ENCODE assay signal across 22 mouse cellular contexts in the genomic region with DNA sequence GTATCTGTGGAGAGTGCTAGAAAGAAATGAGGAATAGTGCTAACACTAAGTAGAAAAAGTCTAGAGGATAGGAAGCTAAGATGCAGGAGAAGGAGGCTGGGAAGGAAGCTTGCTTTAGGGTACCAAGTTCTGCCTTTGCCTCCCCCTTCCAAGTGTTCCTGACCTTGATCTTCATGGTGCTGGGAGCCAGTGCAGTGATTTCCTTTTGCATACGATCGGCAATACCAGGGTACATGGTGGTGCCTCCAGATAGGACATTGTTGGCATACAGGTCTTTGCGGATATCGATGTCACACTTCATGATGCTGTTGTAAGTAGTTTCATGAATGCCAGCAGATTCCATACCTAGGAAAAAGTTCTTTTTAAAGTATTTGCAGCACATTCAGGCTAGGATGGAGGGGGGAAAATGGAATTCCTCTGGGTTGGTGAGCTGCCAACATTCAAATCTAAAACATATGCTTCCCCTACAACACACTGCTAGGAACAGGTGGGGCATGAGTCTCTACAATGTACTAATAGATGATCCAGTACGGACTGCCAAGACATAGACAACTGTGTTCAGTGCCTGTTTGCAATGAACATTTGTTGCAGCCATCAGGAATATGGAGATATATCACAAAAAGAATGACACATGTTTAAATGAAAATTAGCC. TPM values are rescaled to one million over a fixed set of nuclear protein-coding genes. Genes with fewer than 3 reads are reported as not detected.
DNase-seq lines count a peak whose midpoint lies in the region; ATAC-seq lines count a peak whose summit lies in the region.
"Had no signal": no experiment of that assay in that cellular context is flagged by ENCODE, and none has a peak within 500 bp of the region (broad histone marks: within the 10 kb centered on the region; RNA-seq: fewer than 3 reads in every experiment).

No protein-coding gene starts in this region.

- peak; percentile 58 for DNase-seq in heart, adult 11 months
- DNase-seq in heart, postnatal 36 days: no peak
- DNase-seq in limb, embryonic 10.5 days (ENCODE audit: low spot score): no peak
- no peak for DNase-seq in kidney, postnatal 10 days
- DNase-seq in adrenal gland, postnatal 36 days: no peak
- DNase-seq: adrenal gland, adult 8-10 months; cerebellum, postnatal 14 days; gastrocnemius, postnatal 14 days; lung, postnatal 10 days had no signal

- H3K27ac ChIP-seq in limb, embryonic 12.5 days: no peak overlapping the region
- no peak overlapping the region for H3K27ac ChIP-seq in limb, embryonic 10.5 days
- peak overlapping the region; percentile 98 for H3K27ac ChIP-seq in heart, embryonic 15.5 days
- H3K27ac ChIP-seq: hindbrain, embryonic 15.5 days; kidney, postnatal 0 days; liver, embryonic 14.5 days; neural tube, embryonic 12.5 days had no signal

- H3K27me3 ChIP-seq in limb, embryonic 12.5 days: no peaks in the 10 kb centered on the region
- no peaks in the 10 kb centered on the region for H3K27me3 ChIP-seq in limb, embryonic 10.5 days (ENCODE audit: low read depth, poor library complexity, severe bottlenecking)
- H3K27me3 ChIP-seq in heart, embryonic 15.5 days: no peaks in the 10 kb centered on the region
- H3K27me3 ChIP-seq: hindbrain, embryonic 15.5 days; megakaryocyte, embryonic 14.5 days; neural tube, embryonic 12.5 days had no signal

- no peak overlapping the region for H3K4me2 ChIP-seq in limb, embryonic 12.5 days
- H3K4me2 ChIP-seq in heart, embryonic 15.5 days: peak overlapping the region; percentile 59
- H3K4me2 ChIP-seq: hindbrain, embryonic 15.5 days; neural tube, embryonic 12.5 days had no signal

- no peak overlapping the region for H3K9ac ChIP-seq in limb, embryonic 12.5 days (replicated peaks)
- peak overlapping the region; percentile 66 for H3K9ac ChIP-seq in heart, embryonic 15.5 days
- H3K9ac ChIP-seq: hindbrain, embryonic 15.5 days; liver, embryonic 14.5 days; neural tube, embryonic 12.5 days had no signal

- intact Hi-C loops in heart, postnatal 36 days (cut with DNase I): loop anchor here (10.0 kb wide), 1 partner anchor 183 kb away; no protein-coding TSS in a partner anchor

- peak; percentile 55; the same call in 1 of the 2 replicates for ATAC-seq in limb, embryonic 12.5 days (ENCODE audit: insufficient number of reproducible peaks, insufficient read depth, low FRiP score, low TSS enrichment, low read depth)
- no peak for ATAC-seq in heart, embryonic 15.5 days (replicated peaks; ENCODE audit: insufficient number of reproducible peaks, insufficient read depth, low FRiP score, low read depth)
- ATAC-seq: intestine, postnatal 0 days; midbrain, embryonic 16.5 days had no signal

- 0 out of 2 replicates have a peak, but pooled peaks cover 5% of the 10 kb centered on the region for H3K4me1 ChIP-seq in limb, embryonic 12.5 days (replicated peaks)
- H3K4me1 ChIP-seq in limb, embryonic 10.5 days: peaks cover 5% of the 10 kb centered on the region
- H3K4me1 ChIP-seq in heart, embryonic 15.5 days (replicated peaks): no peaks in the 10 kb centered on the region; the same call in 1 of the 2 replicates
- H3K4me1 ChIP-seq: hindbrain, embryonic 15.5 days; megakaryocyte, embryonic 14.5 days; neural tube, embryonic 12.5 days had no signal

- no peaks in the 10 kb centered on the region for H3K36me3 ChIP-seq in limb, embryonic 12.5 days
- H3K36me3 ChIP-seq in limb, embryonic 10.5 days: no peaks in the 10 kb centered on the region
- no peaks in the 10 kb centered on the region; the same call in 1 of the 2 replicates for H3K36me3 ChIP-seq in heart, embryonic 15.5 days
- H3K36me3 ChIP-seq: hindbrain, embryonic 15.5 days; neural tube, embryonic 12.5 days had no signal

- H3K9me3 ChIP-seq in limb, embryonic 12.5 days: no peaks in the 10 kb centered on the region
- no peaks in the 10 kb centered on the region for H3K9me3 ChIP-seq in limb, embryonic 10.5 days (replicated peaks)
- no peaks in the 10 kb centered on the region for H3K9me3 ChIP-seq in heart, embryonic 15.5 days (replicated peaks)
- H3K9me3 ChIP-seq: hindbrain, embryonic 15.5 days; megakaryocyte, embryonic 14.5 days; neural tube, embryonic 12.5 days had no signal

- H3K4me3 ChIP-seq in limb, embryonic 12.5 days (replicated peaks): no peak overlapping the region
- no peak overlapping the region for H3K4me3 ChIP-seq in limb, embryonic 10.5 days
- H3K4me3 ChIP-seq in heart, embryonic 15.5 days: peak overlapping the region; percentile 59
- H3K4me3 ChIP-seq: hindbrain, embryonic 15.5 days; megakaryocyte, embryonic 14.5 days; neural tube, embryonic 12.5 days had no signal

- 73% methylated on average over 5 of the region's 5 CpGs for WGBS in limb, embryonic 12.5 days
- WGBS in limb, embryonic 10.5 days: 91% methylated on average over 5 of the region's 5 CpGs
- WGBS in heart, embryonic 15.5 days: 48% methylated on average over 5 of the region's 5 CpGs

RNA-seq across cellular contexts. Expression of a gene that starts 5.3 kb away (rescaled TPM):
- over 10,000 TPM; 11,974 to 14,041 TPM for total RNA-seq in heart, postnatal 36 days (2021)
- polyA plus RNA-seq in limb, embryonic 12.5 days (2016; fragmentation: Nextera tagmentation; extraction: Ambion mirVana): 400 and 426 TPM in 2 replicates
- 9.9 and 27.4 TPM in 2 replicates for polyA plus RNA-seq in limb, embryonic 10.5 days (2016; fragmentation: Nextera tagmentation; extraction: Ambion mirVana)
- polyA plus RNA-seq in heart, embryonic 15.5 days (2015; fragmentation: Nextera tagmentation; extraction: Ambion mirVana): 11,796 and 13,111 TPM in 2 replicates
- total RNA-seq in adrenal gland, postnatal 36 days (2021): not detected
- total RNA-seq: adrenal gland, adult 8-10 months; layer of hippocampus, postnatal 10 days; left cerebral cortex, postnatal 36 days had no signal

RNA-seq across cellular contexts. Expression of a gene that starts 34.7 kb away (rescaled TPM):
- not detected for total RNA-seq in heart, postnatal 36 days (2021)
- not detected in 2 replicates for polyA plus RNA-seq in limb, embryonic 12.5 days (2016; fragmentation: Nextera tagmentation; extraction: Ambion mirVana)
- polyA plus RNA-seq in limb, embryonic 10.5 days (2016; fragmentation: Nextera tagmentation; extraction: Ambion mirVana): not detected in 2 replicates
- polyA plus RNA-seq in heart, embryonic 15.5 days (2015; fragmentation: Nextera tagmentation; extraction: Ambion mirVana): 0.06 and 0.51 TPM in 2 replicates
- 1 to 10 TPM; 4.1 to 4.9 TPM for total RNA-seq in adrenal gland, postnatal 36 days (2021)
- total RNA-seq: ES-E14; gastrocnemius, postnatal 14 days had no signal
- polyA plus RNA-seq: liver, embryonic 14.5 days; urinary bladder, adult 2 months had no signal

Comparison
In these comparisons a context has a peak if more than half of its experiments do, and no peak if none do; other contexts are left out.
1. RNA of a gene that starts 5.3 kb away (polyA plus RNA-seq): 11,796 to 13,111 TPM in heart, embryonic 15.5 days; 400 to 426 TPM in limb, embryonic 12.5 days and 9.9 to 27.4 TPM in limb, embryonic 10.5 days; every median in the first group is over 10 times any median in the second.